Mouse (Mus musculus): ENCODE data around the gene Coil.
"Not testable (repeated sequence)": the region's sequence is repeated elsewhere in the genome, so short reads cannot be mapped to it uniquely, and the experiment has no call there.

- peak; percentile 41 for TF ChIP-seq CTCF (IDR thresholded peaks at IDR 0.05; ENCODE audit: low read depth)
- not testable (repeated sequence) for TF ChIP-seq EP300 (optimal IDR thresholded peaks at IDR 0.05)
Observed at GRCm38 (mm10) chr11:88997343-88997742, 27.3 kb downstream of the Coil start.

Data from stomach, postnatal 0 days (tissue).